Mouse (Mus musculus) bone marrow, adult 2 months (tissue): ENCODE data around the gene Srcin1.

Experiments used
- CTCF ChIP-seq: fragments of 200-500 bp; IDR thresholded peaks from 2 replicates; pipeline ENCODE4 v1.5.1; 2011; ENCODE audit warnings: low read length, control low read depth; ENCODE audit not compliant: control insufficient read depth, insufficient read depth
- POLR2A ChIP-seq: fragments of 200-500 bp; IDR thresholded peaks from 2 replicates; pipeline ENCODE4 v1.6.1; 2011; ENCODE audit warnings: low read depth, mild to moderate bottlenecking, control low read depth, low read length, borderline replicate concordance; ENCODE audit not compliant: control insufficient read depth

DNA sequence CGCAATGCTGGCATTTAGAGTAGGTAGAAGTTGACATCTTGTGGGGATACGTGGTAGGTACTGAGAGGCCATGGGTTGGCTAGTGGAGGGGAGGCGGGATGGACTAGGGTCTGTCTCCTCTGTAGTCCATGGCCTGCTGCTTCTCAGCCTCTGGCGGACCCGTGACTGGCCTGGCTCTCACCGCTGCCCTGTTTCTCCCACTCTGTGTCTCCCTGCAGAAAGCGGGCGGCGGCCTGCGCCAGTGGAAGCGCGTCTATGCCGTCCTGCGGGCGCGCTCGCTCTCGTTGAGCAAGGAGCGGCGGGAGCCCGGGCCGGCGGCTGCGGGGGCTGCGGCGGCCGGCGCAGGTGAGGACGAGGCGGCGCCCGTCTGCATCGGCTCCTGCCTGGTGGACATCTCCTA is 112.8 kb downstream of the Srcin1 start:
- TF ChIP-seq POLR2A: no peak
- TF ChIP-seq CTCF: no peak
